Mouse (Mus musculus) left cerebral cortex, adult 8-10 months (tissue): ENCODE measurements at regions not wholly inside any gene's neighbourhood (a gene's known extent, or its start where the extent isn't known, plus 50 kb on each side); places are given as distances from the start of the nearest gene placed in this dataset.

Experiments used
- DNase-seq, 2 experiments: peaks; one replicate each; pipeline ENCODE4 v3.0.0; 2022; ENCODE audit warnings: low spot score in 2 of 2

DNA sequence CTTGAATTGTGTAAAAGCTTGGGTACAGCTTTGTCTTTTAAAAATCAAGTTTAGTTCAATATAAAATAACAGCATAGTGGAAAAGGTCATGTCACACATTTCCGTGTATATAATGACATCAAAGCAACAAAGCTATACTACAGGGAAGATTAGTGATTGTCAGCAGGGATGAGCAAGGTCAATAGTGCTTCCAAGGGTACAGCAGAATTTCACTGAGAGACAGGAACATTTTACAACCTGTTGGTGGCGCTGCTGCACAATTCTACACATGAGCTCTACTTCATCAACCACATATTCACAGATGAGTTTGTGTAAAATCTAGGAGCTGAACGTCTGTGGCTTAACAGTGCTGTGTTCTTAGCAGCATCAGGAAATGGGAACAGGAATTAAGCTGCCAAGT, 74.3 kb upstream of the A2m start:
- DNase-seq, result peak; percentile 12 to 18

DNA sequence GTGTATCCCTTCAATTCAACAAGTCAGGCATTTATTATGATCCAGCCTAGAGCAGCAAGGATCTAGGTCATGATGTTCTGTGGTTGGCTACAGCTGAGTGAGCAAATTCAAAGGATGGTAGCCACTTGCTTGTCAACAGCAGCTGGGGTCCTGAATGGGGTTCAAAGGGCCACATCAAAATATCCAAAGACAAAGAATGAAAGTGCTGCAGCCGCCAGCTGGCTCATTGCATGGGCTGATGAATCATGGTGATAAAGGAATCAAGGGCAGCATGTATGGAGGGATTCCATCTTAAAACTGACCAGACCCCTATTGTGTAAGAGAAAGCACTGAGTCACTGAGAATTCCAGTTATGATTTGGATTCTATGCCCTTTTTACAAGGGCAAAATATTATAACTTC, 74.8 kb upstream of the A2m start:
- no peak for DNase-seq

DNA sequence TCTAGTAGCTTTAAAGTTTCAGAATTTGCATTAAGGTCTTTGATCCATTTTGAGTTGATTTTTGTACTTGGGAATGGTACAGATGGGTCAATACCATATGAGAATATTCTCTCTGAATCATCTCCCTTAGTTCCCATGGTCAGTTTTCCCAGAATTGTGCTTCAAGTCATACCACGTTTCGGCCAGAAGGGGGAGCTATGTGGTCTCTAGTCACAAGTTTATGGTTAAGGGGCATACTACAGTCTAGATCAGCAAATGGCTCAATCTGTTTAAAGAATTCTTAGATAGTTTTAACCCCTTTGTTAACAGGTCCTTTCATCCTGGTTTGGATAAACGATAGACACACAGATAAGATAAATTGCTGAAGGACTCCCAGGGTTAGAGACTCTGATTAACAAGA, 78.7 kb upstream of the A2m start:
- DNase-seq, result no peak

DNA sequence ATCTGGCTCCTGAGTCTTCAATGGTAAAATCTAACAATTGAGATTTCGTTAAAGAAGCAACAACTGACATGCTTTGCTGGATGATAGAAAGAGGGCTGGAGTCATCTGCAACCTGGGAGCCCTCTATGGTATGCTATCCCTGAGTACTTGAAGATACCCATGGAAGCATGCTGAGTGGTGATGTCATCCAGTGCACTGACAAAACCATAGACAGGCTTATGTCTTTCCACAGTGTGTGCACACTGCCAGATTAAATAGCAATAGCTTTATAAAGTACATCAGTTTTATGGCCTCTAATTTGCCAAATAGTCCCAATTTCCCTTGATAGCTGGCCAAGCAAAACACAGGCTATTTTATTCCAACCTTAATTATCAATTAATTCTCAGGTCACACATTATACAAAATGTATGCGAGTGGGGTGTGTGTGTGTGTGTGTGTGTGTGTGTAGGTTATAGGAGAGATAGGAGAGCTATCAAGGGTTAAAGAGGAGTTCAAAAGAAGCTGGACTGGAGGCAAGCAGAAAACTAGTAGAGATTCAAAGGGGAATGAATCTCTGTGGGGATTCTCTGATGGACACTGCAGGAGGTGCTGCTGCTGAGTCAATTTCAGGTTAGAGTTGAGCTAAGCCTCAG, 80.1 kb upstream of the Iqsec3 start:
- no peak for DNase-seq

DNA sequence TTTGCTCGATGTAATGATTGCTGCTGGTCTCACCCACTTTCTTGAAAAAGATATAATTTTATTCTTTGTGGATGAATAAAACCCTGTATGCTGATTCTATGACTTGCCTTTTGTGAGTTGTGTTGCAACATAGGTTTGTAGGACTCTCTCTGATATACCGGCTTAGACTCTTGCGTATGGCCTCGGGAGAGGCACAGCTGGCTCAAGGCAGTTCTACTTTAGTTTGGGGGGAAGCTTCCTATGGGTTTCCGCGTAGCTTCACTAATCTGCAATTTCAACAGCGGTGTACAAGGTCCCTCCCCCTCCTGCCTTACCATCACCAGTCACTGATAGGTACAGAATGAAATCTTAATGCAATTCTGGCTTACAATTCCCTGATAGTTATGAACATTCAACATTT, 60.0 kb upstream of the Iqsec3 start:
- no peak for DNase-seq

DNA sequence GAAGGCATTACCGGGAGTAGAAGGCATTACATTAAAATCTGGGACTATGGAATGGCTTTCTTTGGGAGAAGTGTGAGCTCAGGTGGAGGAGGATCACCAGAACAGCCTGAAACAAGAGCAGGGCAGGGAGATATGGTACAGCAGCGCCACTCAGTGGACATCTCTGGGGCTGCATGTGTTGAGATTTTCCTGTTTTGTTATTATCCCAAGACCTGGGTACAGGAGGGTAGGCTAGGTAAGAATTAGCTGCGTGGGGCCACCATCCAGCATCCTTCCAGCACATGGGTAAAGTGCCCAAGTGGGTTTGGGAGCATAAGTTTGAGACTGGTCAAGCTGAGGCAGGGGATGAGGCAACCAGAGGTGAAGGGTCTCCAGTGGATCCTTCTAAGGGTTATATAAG, 59.4 kb upstream of the Iqsec3 start:
- peak; percentile 37 to 86 for DNase-seq

DNA sequence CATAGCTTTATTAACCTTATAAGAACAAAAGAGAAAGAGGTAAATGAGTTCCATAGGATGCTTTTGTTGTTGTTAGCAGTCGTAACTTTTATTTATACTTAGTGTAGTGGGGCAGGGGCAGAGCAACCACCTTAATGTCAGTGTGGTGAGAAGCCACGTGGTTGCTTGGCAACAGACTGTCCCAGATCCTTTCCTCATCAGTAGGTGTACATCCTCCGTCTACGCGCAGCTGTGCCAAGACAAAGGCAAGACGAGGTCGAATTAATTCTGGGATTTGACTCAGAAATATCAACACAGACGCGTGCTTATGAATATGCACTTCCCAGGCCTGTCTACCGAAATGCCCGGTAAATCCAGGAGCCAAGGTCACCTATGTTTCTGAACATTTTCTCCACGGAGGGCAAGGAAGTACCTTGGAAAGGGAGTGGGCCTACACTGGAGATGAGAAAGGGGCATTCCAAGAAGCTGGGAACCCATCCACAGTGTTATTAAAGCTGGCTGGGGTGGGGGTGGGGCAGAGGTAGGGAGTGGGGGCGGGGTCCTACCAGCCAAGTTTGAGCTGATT, 58.4 kb upstream of the Iqsec3 start:
- peak in 1 of 2 experiments; percentile 23 for DNase-seq

DNA sequence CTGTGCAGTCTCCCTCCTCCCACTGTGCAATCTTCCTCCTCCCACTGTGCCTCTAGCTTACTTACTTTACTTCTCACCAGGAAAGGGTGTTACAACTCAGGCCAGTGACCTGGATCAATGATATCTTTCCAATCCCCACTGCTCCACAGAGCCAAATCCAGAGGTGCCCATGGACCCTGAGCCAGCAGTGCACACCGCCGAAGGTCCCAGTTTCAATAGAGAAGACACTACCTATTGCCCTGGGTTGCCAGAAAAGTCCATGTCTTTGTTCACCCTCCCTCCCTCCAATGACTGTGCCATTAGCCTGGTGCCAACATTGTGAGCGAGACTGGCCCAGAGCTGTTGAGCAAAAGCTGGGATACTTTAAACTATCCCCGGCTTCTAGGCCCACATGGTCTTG, 53.8 kb upstream of the Iqsec3 start:
- no peak for DNase-seq

DNA sequence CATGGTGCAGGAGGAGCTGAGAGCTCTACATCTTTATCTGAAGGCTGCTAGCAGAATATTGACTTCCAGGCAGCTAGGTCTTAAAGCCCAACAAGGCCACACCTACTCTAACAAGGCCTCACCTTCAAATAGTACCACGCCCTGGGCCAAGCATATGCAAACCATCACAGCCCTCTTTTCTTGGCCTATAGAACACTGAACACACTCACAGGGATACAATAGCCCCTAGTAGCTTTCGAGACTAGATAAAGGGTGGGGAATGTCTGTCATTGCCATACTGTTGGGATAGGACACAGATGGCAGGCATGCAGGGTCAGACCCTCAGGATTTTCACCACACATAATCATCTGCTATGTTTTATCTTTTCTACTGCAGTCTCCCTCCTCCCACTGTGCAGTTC, 52.6 kb upstream of the Iqsec3 start:
- DNase-seq, result no peak

DNA sequence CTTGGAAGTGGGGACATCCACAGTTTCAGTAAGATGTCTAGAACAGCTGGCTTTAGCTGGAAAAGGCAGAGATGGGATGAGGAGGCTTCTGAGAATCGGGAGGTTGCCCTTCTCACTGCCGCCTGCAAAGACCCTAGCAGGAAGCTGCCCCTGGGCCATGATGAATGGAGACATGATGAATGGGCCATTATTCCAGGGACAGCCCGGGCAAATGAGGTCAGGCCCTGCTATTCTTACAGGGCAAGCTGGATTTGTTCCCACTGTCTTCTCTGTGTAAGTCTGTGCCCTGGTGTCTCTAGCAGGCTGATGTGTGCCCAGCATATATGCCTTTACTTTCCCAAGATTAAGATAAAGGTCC, 51.1 kb upstream of the Iqsec3 start:
- DNase-seq, result no peak

DNA sequence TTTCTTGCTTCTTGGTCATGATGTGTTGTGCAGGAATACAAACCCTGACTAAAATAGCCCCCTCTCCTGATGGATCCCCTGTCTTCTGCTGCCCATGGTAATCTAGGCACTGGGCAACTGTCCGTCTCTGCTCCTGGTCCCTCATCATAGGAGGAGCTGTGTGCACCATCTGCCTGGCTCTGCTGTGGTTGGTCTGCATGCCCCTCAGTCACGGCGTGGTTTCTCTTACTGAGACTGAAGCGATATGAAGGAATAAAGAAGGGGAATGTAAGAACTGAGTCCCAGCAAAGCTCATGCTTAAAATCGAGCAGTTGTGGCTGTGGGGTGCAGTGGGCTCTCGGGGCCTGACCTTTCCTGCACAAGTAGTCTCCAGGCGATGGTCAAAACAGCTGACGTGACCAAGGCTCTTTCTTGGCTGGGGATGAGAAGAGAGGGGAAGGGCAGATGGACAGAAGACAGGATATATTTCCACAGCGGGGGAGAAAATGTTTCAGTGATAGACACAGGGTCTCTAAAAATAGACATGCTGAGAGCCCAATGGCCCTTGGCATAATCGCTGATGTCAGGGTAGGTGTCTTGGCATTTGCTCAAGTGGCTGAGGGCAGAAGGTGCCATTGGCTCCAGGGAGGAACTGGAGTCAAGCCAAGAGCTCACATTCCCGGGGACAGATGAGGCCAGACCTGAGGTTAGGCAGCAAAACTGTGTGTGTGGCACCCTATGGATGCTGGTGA, 50.6 kb upstream of the Iqsec3 start:
- no peak for DNase-seq
